Mouse (Mus musculus): Measurements from ENCODE around the gene Fastkd1. TPM values are rescaled to one million over a fixed set of nuclear protein-coding genes. Genes with fewer than 3 reads are reported as not detected.
"Not testable (repeated sequence)": the region's sequence is repeated elsewhere in the genome, so short reads cannot be mapped to it uniquely, and the experiment has no call there.

Fastkd1 gene
- polyA plus RNA-seq, 1 experiment from 2014 or later = 15.0 TPM

DNA sequence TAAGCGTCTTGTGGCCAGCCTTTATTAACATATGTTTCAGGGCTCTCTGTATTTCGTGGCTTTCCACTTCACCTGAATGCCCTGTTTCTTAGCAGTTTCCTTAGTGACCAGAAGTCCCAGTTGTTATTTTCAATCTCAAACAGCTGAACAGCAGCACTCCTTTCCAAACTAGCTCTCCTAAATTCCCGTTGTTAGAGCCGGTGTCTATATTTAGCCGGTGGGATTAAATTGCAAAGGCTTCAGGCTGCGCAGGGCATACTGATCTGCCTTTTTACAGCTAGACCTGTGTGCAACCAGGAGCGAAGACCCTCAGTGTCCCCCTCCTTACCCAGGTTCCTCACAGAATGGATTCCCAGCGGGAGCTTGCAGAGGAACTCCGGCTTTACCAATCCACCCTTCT, 43.5 kb downstream of the Fastkd1 start, which contains the start of gene Klhl41:
Gene Klhl41, plus strand, starts transcription at position 268 of the 400 bp plus-strand sequence.
- 0 out of 2 replicates have a peak, but pooled peaks cover 6% of the 10 kb centered on the region for H3K36me3 ChIP-seq
- H3K4me2 ChIP-seq = no peak within 1 kb of the TSS
- H3K9me3 ChIP-seq (replicated peaks) = no peaks in the 10 kb centered on the region
- WGBS = 86% methylated on average over 9 of the region's 9 CpGs
- H3K27ac ChIP-seq (replicated peaks) = no peak within 1 kb of the TSS
- no peak for ATAC-seq (ENCODE audit: low FRiP score)
- no peaks in the 10 kb centered on the region for H3K4me1 ChIP-seq
- no peak within 1 kb of the TSS for H3K4me3 ChIP-seq (replicated peaks)
- H3K9ac ChIP-seq (replicated peaks) = no peak within 1 kb of the TSS
- H3K27me3 ChIP-seq (replicated peaks) = no peaks in the 10 kb centered on the region

DNA sequence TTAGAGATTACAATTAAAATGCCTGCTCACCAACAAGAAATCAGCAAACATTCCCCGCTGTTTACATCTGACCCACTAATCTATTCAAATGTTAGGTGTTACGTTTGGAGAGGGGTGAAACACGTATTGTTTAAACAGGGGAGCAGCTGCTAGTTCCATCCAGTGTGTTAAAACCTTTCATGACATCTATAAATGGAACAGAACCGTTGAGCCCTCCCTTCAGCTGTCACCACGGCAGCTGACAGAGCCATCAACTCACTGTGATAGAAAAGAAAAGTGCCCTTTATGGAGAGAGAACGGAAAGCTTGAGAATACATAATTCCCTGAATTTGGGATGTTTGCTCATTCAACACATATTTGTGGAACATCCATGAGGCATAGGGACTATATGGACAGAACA, 44.9 kb downstream of the Fastkd1 start:
- H3K4me2 ChIP-seq = no peak overlapping the region
- H3K36me3 ChIP-seq = peaks cover 18% of the 10 kb centered on the region; the same call in 1 of the 2 replicates
- H3K4me1 ChIP-seq = no peaks in the 10 kb centered on the region
- no peak for ATAC-seq (ENCODE audit: low FRiP score)
- WGBS = 67% methylated on average over 6 of the region's 6 CpGs
- H3K4me3 ChIP-seq (replicated peaks) = no peak overlapping the region
- no peaks in the 10 kb centered on the region for H3K9me3 ChIP-seq (replicated peaks)
- H3K27ac ChIP-seq (replicated peaks) = no peak overlapping the region
- H3K27me3 ChIP-seq (replicated peaks) = no peaks in the 10 kb centered on the region
- no peak overlapping the region for H3K9ac ChIP-seq (replicated peaks)

DNA sequence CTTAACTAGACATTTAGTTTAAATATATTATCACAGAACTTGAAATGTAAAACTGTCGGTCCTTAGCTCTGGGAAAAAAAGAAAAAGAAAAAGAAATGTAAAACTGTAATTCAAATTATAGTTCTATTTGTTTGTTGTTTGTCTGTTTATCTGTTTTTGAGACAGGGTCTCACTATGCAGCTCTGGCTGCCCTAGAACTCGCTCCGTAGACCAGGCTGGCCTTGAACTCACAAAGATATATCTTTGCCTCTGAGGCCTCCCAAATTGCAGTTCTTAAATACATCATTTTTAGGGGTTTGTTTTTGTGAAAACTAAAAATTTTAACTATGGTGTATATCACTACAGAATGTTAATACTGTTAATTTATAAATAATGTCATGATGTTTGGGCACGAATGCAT, 45.7 kb downstream of the Fastkd1 start:
- no peak overlapping the region for H3K4me3 ChIP-seq (replicated peaks)
- H3K36me3 ChIP-seq = peaks cover 25% of the 10 kb centered on the region
- 97% methylated on average over 4 of the region's 4 CpGs for WGBS
- no peaks in the 10 kb centered on the region for H3K4me1 ChIP-seq
- no peak overlapping the region for H3K9ac ChIP-seq (replicated peaks)
- no peaks in the 10 kb centered on the region for H3K9me3 ChIP-seq (replicated peaks)
- H3K4me2 ChIP-seq = no peak overlapping the region
- ATAC-seq (ENCODE audit: low FRiP score) = no peak
- no peak overlapping the region for H3K27ac ChIP-seq (replicated peaks)
- no peaks in the 10 kb centered on the region for H3K27me3 ChIP-seq (replicated peaks)

DNA sequence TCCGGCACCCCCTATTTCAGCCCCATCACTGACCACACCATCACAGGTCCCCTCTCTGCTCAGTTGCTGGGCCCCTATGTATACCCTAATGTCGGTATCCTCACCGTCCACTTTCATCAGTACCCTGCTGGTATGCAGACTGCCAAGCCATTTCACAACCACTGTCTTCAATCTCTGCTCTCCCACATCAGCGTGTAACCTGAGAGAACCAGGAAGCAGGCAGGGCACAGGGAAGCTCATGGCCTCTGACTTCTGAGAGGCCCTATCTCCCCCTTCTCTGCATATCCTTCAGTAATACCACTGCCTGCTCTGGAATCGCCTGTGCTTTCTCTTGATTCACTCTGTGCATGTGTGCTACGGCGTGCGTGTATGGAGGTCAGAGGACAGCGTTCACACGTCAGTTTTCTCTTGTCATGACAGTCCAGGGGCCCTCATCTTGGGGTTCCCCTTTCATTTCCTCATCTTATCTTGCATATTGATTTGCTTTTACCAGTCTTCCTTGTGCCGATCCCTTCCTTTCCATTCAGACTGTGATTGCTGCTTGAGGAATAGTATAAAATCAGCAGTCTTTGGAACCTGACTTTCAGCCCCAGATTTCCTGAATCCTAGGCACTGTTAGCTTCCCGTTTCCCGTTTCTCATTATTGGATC, 49.4 kb downstream of the Fastkd1 start:
- no peaks in the 10 kb centered on the region for H3K27me3 ChIP-seq (replicated peaks)
- ATAC-seq (ENCODE audit: low FRiP score) = no peak
- H3K9ac ChIP-seq (replicated peaks) = no peak overlapping the region
- no peak overlapping the region for H3K4me2 ChIP-seq
- H3K27ac ChIP-seq (replicated peaks) = no peak overlapping the region
- H3K9me3 ChIP-seq (replicated peaks) = no peaks in the 10 kb centered on the region
- no peaks in the 10 kb centered on the region for H3K4me1 ChIP-seq
- no peak overlapping the region for H3K4me3 ChIP-seq (replicated peaks)
- H3K36me3 ChIP-seq = peaks cover 48% of the 10 kb centered on the region
- WGBS = 91% methylated on average over 13 of the region's 13 CpGs

DNA sequence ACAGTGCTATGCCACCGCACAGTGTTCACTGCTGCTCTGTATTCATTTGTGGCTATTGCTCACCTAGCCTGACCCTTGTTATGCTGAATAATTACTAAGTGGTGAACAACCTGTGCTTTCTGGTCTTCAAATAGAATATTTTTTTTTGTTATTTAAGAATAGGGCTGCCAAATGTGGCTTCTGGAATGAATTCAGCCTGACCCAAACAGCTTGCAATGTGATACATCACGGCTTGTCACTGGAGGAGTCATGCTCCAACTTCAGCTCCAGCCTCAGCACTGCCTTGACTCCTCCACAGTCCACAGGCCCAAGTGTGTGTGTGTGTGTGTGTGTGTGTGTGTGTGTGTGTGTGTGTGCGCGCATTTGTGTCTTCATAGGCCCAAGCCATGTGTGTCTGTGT, 54.0 kb downstream of the Fastkd1 start:
- Histone ChIP-seq H3K27ac (replicated peaks) (no peak overlapping the region), H3K4me2 (no peak overlapping the region), H3K4me1 (no peaks in the 10 kb centered on the region), H3K9me3 (replicated peaks) (no peaks in the 10 kb centered on the region), H3K4me3 (replicated peaks) (no peak overlapping the region), H3K9ac (replicated peaks) (no peak overlapping the region), H3K27me3 (replicated peaks) (no peaks in the 10 kb centered on the region), H3K36me3 (peaks cover 69% of the 10 kb centered on the region)
- ATAC-seq (ENCODE audit: low FRiP score) = no peak
- WGBS = 98% methylated on average over 4 of the region's 4 CpGs

DNA sequence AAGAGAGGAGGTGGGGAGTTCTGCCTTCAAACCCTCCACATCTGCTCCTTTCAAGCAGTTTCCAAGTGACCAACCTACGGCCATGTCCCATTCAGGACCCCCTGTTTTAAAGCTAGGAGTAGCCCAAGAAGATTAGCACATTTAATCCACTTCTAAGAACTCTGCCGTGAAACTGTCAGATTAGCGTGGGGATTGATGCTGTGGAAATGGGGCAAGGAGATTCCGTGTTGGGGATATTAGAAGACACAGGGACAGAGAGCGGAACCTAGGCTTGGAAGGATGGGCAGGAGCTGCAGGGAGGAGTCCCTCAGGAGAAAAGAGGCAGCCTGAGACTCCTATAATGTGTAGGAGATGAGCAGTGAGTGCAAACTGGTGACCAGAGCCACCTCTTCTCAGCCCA, 63.6 kb downstream of the Fastkd1 start:
- no peak overlapping the region for H3K9ac ChIP-seq (replicated peaks)
- no peak overlapping the region for H3K27ac ChIP-seq (replicated peaks)
- H3K27me3 ChIP-seq (replicated peaks) = no peaks in the 10 kb centered on the region
- H3K9me3 ChIP-seq (replicated peaks) = no peaks in the 10 kb centered on the region
- ATAC-seq (ENCODE audit: low FRiP score) = no peak
- no peak overlapping the region for H3K4me3 ChIP-seq (replicated peaks)
- peaks cover 10% of the 10 kb centered on the region for H3K4me1 ChIP-seq
- peaks cover 13% of the 10 kb centered on the region for H3K36me3 ChIP-seq
- 91% methylated on average over 5 of the region's 5 CpGs for WGBS
- no peak overlapping the region for H3K4me2 ChIP-seq

DNA sequence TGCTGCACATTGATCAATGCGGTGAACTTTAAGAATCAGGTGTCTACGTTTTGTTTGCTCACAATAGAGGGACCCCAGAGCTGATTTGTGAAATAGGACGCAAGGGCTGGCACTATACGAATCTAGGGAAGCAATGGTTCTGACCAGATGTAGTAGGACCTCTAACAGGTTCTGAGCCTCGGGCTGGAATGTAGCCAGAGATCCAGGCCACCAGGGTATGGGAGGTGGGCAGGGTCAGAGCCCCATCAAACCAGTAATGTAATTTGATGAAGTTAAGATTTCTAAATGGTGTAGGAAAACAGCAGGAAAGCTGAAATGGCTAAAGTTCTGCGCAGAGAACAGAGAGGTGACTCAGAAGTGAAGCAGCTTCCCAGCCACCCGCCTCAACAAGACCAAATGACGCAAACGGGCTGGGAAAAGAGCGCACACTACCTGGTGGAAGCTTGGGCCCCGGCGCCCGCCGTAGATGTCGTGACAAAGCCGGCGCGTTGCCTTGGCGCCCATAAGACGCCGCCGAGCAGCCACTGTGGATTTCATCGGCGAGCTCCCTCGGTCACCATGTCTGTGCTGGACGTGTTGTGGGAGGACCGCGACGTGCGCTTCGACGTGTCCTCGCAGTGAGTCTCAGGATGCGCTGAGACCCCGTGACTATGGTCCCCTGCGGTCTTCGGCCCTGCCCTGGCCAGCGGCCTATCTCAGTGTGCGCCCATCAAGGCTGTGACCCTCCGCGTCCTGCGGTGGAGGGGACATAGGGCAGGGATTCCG, 66.4 kb downstream of the Fastkd1 start, which contains the start of gene Bbs5:
Gene Bbs5, plus strand, starts transcription at position 446 of the 765 bp plus-strand sequence.
- no peaks in the 10 kb centered on the region for H3K27me3 ChIP-seq (replicated peaks)
- H3K9ac ChIP-seq (replicated peaks) = peak within 1 kb of the TSS; percentile 72
- H3K36me3 ChIP-seq = 0 out of 2 replicates have a peak, but pooled peaks cover under 1% of the 10 kb centered on the region
- H3K4me3 ChIP-seq (replicated peaks) = peak within 1 kb of the TSS; percentile 74
- peaks cover 10% of the 10 kb centered on the region for H3K4me1 ChIP-seq
- H3K27ac ChIP-seq (replicated peaks) = peak within 1 kb of the TSS; percentile 54
- WGBS = 3% methylated on average over 43 of the region's 43 CpGs
- ATAC-seq (ENCODE audit: low FRiP score) = peak; percentile 92
- H3K9me3 ChIP-seq (replicated peaks) = no peaks in the 10 kb centered on the region
- peak within 1 kb of the TSS; percentile 73 for H3K4me2 ChIP-seq

DNA sequence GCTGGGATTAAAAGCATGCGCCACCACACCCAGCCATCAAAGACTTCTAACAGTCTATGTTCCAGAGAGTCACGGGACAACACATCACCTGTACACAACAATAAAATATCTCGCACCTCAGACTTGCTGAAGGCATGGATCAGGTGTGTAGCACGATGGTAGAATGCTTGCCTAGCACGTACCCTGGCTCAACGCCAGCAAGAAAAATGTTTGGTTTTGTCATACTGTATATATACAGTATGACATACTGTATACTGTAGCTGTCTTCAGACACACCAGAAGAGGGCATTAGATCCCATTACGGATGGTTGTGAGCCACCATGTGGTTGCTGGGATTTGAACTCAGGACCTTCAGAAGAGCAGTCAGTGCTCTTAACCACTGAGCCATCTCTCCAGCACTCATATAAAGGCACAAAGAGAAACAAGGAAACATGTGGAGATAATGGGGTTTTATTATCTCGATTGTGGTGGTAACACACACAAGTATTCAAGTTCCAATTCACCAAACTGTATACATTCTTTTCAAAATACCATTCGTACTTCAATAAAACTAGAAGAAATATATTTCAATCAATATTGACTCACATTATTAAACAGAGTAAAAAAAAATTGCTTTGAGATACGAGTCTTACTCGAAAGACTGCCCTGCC, 68.2 kb downstream of the Fastkd1 start:
- H3K27me3 ChIP-seq (replicated peaks) = no peaks in the 10 kb centered on the region
- H3K36me3 ChIP-seq = no peaks in the 10 kb centered on the region
- WGBS = 93% methylated on average over 11 of the region's 11 CpGs
- H3K27ac ChIP-seq (replicated peaks) = no peak overlapping the region
- H3K9ac ChIP-seq (replicated peaks) = no peak overlapping the region
- no peaks in the 10 kb centered on the region for H3K9me3 ChIP-seq (replicated peaks)
- H3K4me3 ChIP-seq (replicated peaks) = no peak overlapping the region
- no peak overlapping the region for H3K4me2 ChIP-seq
- peaks cover 10% of the 10 kb centered on the region for H3K4me1 ChIP-seq
- ATAC-seq (ENCODE audit: low FRiP score) = no peak

DNA sequence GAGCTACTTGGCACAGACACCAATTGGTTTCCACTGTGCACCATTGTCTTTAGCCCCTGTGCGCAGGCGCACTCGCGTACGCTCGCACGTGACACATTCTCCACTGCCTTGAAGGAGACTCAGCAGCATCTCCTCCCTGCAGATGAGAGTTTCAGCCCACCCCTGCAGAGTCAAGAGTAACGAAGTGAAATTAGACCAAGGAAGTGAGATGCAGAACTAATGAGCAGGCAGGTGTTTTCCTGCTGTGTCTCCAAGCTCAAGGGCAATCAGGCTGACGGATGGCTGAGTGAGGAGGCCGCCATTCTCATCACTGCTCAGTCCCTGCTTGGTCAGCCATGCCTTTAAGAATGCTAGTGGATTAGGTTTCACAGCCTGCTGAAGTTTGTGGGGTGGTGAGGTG, 73.2 kb downstream of the Fastkd1 start:
- Histone ChIP-seq H3K4me2 (peak overlapping the region; percentile 31), H3K9me3 (replicated peaks) (no peaks in the 10 kb centered on the region), H3K36me3 (no peaks in the 10 kb centered on the region), H3K4me1 (no peaks in the 10 kb centered on the region), H3K27me3 (replicated peaks) (no peaks in the 10 kb centered on the region), H3K4me3 (replicated peaks) (no peak overlapping the region), H3K27ac (replicated peaks) (no peak overlapping the region), H3K9ac (replicated peaks) (no peak overlapping the region)
- peak; percentile 51; the same call in 1 of the 2 replicates for ATAC-seq (ENCODE audit: low FRiP score)
- WGBS = 48% methylated on average over 10 of the region's 10 CpGs

DNA sequence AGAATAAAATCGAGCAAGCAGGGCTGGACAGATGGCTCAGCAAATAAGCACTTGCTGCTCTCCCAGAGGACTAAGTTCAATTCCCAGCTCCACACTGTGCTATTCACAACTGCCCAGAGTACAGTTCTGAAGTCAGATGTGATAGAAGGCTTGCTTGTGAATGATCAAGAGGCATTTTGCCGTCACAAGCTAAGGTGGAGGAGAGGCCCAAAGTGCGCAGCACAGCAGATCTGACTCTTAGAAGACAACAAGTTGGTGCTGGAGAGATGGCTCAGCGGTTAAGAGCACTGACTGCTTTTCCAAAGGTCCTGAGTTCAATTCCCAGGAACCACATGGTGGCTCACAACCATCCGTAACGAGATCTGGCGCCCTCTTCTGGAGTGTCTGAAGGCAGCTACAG, 75.3 kb downstream of the Fastkd1 start:
- ATAC-seq (ENCODE audit: low FRiP score); H3K4me2 ChIP-seq; H3K4me1 ChIP-seq; H3K9me3 ChIP-seq (replicated peaks); H3K27me3 ChIP-seq (replicated peaks); H3K4me3 ChIP-seq (replicated peaks); H3K36me3 ChIP-seq; H3K9ac ChIP-seq (replicated peaks); H3K27ac ChIP-seq (replicated peaks): not testable (repeated sequence)
- 71% methylated on average over 7 of the region's 7 CpGs for WGBS
